Mouse (Mus musculus): ENCODE data around the gene Gse1. TPM values are rescaled to one million over a fixed set of nuclear protein-coding genes. Genes with fewer than 3 reads are reported as not detected.

Gene Gse1
- total RNA-seq, 1 experiment from 2014 or later: 16.6 TPM

DNA sequence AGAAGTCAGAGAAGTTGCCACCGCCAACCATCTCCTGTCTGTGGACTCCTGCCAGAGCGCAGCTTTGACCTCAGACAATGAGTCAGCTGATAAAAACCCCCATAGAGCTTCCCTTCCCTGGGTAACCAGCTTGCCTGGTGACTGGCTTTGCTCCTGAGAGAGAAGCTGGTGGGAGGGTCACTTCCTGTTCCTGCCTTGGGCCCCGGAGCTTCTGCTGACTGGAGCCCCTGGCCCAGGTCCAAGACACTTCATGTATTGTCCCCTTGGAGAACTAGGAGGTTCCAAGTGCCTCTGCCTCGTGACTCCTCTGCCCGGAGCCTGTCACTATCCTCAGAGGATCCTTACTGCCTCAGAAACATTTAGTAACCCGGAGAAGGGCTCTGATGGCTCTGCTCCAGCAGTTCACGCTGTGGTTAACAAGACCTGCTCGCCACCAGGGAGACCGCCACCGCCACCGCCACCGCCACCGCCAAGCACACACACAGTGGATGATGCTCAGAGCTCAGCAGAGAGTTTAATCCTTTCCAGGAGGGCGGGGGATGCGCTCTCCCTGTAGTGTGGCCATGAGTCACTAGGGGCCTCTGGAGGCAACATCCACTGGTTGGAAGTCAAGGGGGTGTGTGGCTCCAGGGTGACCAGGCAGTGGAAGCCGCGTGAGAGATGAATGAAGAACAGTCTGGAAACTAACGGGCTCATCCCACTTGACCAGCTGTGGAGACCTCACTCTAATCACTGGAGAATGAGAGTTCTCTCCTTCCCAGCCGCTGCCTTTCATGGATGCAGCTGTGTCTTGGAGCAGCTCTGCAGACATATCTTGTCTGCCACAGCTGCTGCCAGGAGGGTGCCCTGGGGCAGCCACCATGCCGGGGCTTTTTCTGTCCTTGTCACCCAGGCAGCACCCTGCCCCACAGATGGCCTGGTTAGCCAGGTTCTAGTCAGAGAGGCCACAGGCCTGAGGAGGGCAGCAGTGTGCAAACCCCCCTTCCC lies 335.9 kb downstream of the Gse1 start:
- ATAC-seq (replicated peaks in 1 of 2; ENCODE audit: insufficient read depth in 1 of 2, low FRiP score in 2 of 2, low TSS enrichment in 1 of 2, low read depth in 1 of 2, poor library complexity in 2 of 2, severe bottlenecking in 2 of 2): peak; percentile 82 to 86

- ATAC-seq (replicated peaks in 1 of 2; ENCODE audit: insufficient read depth in 1 of 2, low FRiP score in 2 of 2, low TSS enrichment in 1 of 2, low read depth in 1 of 2, poor library complexity in 2 of 2, severe bottlenecking in 2 of 2): no peak
Observed at GRCm38 (mm10) chr8:120565151-120565711, 337.0 kb downstream of the Gse1 start.

- ATAC-seq (replicated peaks in 1 of 2; ENCODE audit: insufficient read depth in 1 of 2, low FRiP score in 2 of 2, low TSS enrichment in 1 of 2, low read depth in 1 of 2, poor library complexity in 2 of 2, severe bottlenecking in 2 of 2): peak; percentile 20 to 27; a peak in 3 of 4 replicates
Observed at GRCm38 (mm10) chr8:120566681-120567080, 338.4 kb downstream of the Gse1 start.

GRCm38 (mm10) chr8:120567731-120568130 lies 339.5 kb downstream of the Gse1 start:
- ATAC-seq (replicated peaks in 1 of 2; ENCODE audit: insufficient read depth in 1 of 2, low FRiP score in 2 of 2, low TSS enrichment in 1 of 2, low read depth in 1 of 2, poor library complexity in 2 of 2, severe bottlenecking in 2 of 2): no peak

GRCm38 (mm10) chr8:120568164-120568798 lies 340.0 kb downstream of the Gse1 start:
- no peak for ATAC-seq (replicated peaks in 1 of 2; ENCODE audit: insufficient read depth in 1 of 2, low FRiP score in 2 of 2, low TSS enrichment in 1 of 2, low read depth in 1 of 2, poor library complexity in 2 of 2, severe bottlenecking in 2 of 2)

GRCm38 (mm10) chr8:120569123-120569522 lies 340.9 kb downstream of the Gse1 start:
- ATAC-seq (replicated peaks in 1 of 2; ENCODE audit: insufficient read depth in 1 of 2, low FRiP score in 2 of 2, low TSS enrichment in 1 of 2, low read depth in 1 of 2, poor library complexity in 2 of 2, severe bottlenecking in 2 of 2): no peak

GRCm38 (mm10) chr8:120569939-120570715 lies 341.9 kb downstream of the Gse1 start:
- ATAC-seq (replicated peaks in 1 of 2; ENCODE audit: insufficient read depth in 1 of 2, low FRiP score in 2 of 2, low TSS enrichment in 1 of 2, low read depth in 1 of 2, poor library complexity in 2 of 2, severe bottlenecking in 2 of 2): peak; percentile 27 to 28; a peak in 1 of 4 replicates

DNA sequence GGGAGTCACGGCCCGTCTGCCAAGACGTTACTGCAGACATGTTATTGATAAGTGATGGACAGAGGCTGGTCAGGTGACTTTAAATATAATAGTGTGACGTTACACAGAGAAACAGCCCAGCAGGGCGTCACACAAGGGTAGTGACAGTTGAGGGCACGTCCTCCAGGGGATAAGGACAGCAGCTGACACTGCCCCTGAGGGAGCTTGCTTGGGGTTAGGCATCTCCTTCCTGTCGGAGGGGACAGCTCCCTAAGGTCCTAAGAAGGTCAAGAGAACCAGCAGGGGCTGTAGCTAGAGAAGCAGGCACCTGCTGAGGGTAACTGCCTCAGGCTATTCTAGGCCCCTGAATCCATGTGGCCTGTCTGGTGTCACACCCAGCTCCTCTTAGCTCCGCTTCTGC lies 343.3 kb downstream of the Gse1 start:
- ATAC-seq (replicated peaks in 1 of 2; ENCODE audit: insufficient read depth in 1 of 2, low FRiP score in 2 of 2, low TSS enrichment in 1 of 2, low read depth in 1 of 2, poor library complexity in 2 of 2, severe bottlenecking in 2 of 2): no peak

DNA sequence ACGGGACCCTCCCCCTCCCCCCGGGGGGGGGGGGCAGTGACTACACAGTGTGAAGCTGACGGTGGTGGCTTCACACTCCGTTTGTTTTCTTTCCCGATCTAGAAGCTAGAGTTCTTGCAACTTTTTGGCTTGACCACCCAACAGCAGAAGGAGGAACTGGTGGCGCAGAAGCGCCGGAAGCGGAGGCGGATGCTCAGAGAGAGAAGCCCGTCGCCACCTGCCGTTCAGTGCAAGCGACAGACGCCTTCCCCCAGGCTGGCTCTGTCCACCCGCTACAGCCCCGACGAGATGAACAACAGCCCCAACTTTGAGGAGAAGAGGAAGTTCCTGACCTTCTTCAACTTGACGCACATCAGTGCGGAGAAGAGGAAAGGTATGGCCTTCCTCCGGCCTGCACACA lies 344.3 kb downstream of the Gse1 start:
- ATAC-seq (replicated peaks in 1 of 2; ENCODE audit: insufficient read depth in 1 of 2, low FRiP score in 2 of 2, low TSS enrichment in 1 of 2, low read depth in 1 of 2, poor library complexity in 2 of 2, severe bottlenecking in 2 of 2): peak; percentile 43 to 47

DNA sequence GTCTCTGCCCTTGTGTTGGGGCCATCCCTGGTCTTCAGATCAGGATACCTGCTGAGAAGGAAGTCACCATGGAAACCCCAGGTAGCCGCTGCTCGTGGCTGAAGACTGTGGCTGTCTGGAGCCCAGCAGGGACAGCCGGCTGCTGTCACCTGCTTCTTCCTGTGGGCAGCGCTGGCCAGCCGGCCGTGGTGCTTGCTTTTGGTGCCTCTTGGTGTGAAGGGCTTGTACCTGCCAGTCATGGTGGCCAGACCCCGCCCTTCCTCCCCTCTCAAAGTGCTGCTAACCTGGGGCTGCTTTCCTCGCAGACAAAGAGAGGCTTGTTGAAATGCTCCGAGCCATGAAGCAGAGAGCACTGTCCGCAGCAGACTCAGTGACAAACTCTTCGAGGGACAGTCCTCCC lies 345.6 kb downstream of the Gse1 start:
- no peak for ATAC-seq (replicated peaks in 1 of 2; ENCODE audit: insufficient read depth in 1 of 2, low FRiP score in 2 of 2, low TSS enrichment in 1 of 2, low read depth in 1 of 2, poor library complexity in 2 of 2, severe bottlenecking in 2 of 2)

- ATAC-seq (replicated peaks in 1 of 2; ENCODE audit: insufficient read depth in 1 of 2, low FRiP score in 2 of 2, low TSS enrichment in 1 of 2, low read depth in 1 of 2, poor library complexity in 2 of 2, severe bottlenecking in 2 of 2): no peak
Observed at GRCm38 (mm10) chr8:120574941-120575340, 346.7 kb downstream of the Gse1 start.

GRCm38 (mm10) chr8:120575801-120576200 lies 347.5 kb downstream of the Gse1 start:
- no peak for ATAC-seq (replicated peaks in 1 of 2; ENCODE audit: insufficient read depth in 1 of 2, low FRiP score in 2 of 2, low TSS enrichment in 1 of 2, low read depth in 1 of 2, poor library complexity in 2 of 2, severe bottlenecking in 2 of 2)

DNA sequence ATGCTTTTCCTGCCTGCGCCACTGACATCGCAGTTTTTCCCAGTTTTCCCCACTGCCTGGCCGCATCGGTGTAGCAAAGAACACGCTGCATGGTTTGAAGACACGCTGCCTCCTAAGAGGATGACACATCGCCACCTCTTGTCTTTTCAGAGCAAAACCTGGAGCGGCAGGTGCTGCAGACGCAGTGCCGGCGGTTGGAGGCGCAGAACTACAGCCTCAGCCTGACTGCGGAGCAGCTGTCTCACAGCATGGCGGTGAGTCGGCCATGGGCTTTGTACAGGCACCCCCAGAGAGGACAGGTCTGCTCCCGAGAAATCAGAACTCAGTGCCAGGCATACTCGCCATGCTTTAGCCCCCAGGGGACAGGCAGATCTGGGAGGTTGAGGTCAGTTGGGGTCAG lies 349.6 kb downstream of the Gse1 start:
- no peak for ATAC-seq (replicated peaks in 1 of 2; ENCODE audit: insufficient read depth in 1 of 2, low FRiP score in 2 of 2, low TSS enrichment in 1 of 2, low read depth in 1 of 2, poor library complexity in 2 of 2, severe bottlenecking in 2 of 2)

DNA sequence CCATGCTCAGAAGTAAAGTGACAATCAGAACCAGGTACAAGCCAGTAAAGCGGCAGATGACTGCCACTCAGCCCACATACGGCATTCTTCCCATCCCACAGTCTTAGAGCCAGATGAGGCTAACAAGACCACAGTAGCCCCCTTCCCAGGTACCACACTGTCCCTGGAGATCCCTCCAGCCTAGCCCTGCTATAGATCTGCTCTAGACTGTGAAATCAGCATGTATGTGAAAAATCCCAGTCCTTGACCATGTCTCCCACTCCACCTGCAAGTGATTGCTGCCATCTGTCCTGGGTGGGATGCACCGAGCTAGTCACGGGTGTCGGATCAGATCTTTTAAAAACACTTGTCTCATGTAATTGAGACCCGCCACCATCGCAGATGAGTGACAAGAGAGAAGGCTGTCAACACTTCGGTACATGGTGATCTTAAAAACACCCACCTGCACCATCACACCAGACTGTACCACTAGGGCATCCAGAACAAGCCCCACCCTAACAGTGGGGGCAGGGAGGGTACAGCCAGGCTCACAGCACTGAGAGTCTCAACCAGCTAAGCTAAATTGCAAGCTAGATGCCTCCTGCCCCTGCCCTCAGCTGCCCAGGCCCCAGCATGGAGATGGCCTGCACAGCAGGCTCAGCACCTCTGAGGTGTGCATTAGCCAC lies 352.2 kb downstream of the Gse1 start:
- no peak for ATAC-seq (replicated peaks in 1 of 2; ENCODE audit: insufficient read depth in 1 of 2, low FRiP score in 2 of 2, low TSS enrichment in 1 of 2, low read depth in 1 of 2, poor library complexity in 2 of 2, severe bottlenecking in 2 of 2)

DNA sequence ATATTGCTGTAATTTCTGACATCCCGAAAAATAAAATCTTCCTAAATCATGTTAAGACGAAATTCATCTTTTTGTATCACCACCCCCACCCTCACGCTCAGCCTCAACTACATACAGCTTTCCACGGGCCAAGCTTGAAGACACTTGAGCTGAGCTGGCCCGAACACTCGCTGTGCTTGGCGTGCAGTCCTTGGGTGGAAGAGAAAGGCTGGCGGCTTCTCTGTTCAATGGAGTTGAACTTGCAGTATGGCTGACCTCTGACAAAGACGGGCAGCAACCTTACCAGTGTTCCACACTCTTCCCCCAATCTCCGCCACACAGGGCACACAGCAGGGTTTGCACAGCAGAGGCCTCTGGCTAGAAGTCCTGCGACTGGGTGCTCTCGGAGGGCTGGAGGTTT lies 353.1 kb downstream of the Gse1 start:
- no peak for ATAC-seq (replicated peaks in 1 of 2; ENCODE audit: insufficient read depth in 1 of 2, low FRiP score in 2 of 2, low TSS enrichment in 1 of 2, low read depth in 1 of 2, poor library complexity in 2 of 2, severe bottlenecking in 2 of 2)

DNA sequence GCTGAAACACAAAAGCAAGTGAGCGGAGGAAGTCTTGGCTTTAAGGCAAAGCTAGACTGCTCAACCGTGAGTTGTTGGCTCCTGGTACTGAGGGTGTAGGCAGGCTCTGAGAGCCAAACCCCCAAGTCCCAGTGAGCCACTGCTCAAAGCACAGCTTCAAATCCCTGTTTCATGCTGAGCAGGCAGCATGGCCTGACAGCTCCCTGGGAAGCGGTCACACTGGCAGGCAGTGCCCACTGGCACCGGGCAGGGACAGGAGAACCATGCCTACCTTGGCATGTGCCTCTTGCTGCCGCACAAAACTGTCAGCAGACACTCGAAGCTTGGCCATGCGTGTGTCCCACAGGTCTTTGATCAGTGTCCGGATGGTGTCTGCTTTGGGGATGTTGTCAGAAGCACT lies 353.6 kb downstream of the Gse1 start:
- ATAC-seq (replicated peaks in 1 of 2; ENCODE audit: insufficient read depth in 1 of 2, low FRiP score in 2 of 2, low TSS enrichment in 1 of 2, low read depth in 1 of 2, poor library complexity in 2 of 2, severe bottlenecking in 2 of 2): no peak

DNA sequence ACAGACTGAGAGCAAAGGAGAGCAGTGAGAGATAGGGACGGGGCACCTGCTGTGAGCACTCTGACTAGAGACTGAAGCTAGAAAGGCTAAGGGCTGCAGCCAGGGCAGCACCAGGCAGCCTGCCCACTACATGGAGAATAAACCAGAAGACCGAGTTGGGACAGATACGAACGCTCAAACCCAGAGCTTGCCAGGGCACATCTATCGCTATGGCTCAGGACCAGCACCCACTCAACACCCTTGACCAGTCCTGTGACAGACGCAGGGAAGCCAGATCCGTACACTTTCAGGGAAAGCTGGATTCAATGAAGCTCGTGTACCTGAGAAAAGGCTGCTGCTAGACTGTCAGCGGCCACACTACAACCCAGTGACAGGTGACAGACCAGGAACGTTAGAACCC lies 357.3 kb downstream of the Gse1 start:
- ATAC-seq (replicated peaks in 1 of 2; ENCODE audit: insufficient read depth in 1 of 2, low FRiP score in 2 of 2, low TSS enrichment in 1 of 2, low read depth in 1 of 2, poor library complexity in 2 of 2, severe bottlenecking in 2 of 2): no peak

Measured in hematopoietic stem cell, adult 5-6 weeks (primary cell).